Mouse (Mus musculus): ENCODE data around the gene Cbr4. TPM values are rescaled to one million over a fixed set of nuclear protein-coding genes. Genes with fewer than 3 reads are reported as not detected.

Gene Cbr4
- polyA plus RNA-seq, 1 experiment: 66.8 TPM

- Histone ChIP-seq H3K27ac (ENCODE audit: insufficient read depth, low read length) (no peak overlapping the region), H3K9me3 (replicated peaks; ENCODE audit: control insufficient read depth, insufficient read depth, low read length, poor library complexity, severe bottlenecking) (no peaks in the 10 kb centered on the region), H3K4me1 (ENCODE audit: control insufficient read depth, insufficient read depth, low read length) (no peaks in the 10 kb centered on the region), H3K36me3 (ENCODE audit: control insufficient read depth, insufficient read depth, low read length, poor library complexity, severe bottlenecking) (no peaks in the 10 kb centered on the region), H3K27me3 (ENCODE audit: control insufficient read depth, insufficient read depth, low read length, poor library complexity, severe bottlenecking) (no peaks in the 10 kb centered on the region), H3K9ac (ENCODE audit: low read depth, poor library complexity, severe bottlenecking) (no peak overlapping the region), H3K4me3 (ENCODE audit: low read depth, low read length) (no peak overlapping the region)
- TF ChIP-seq EP300 (IDR thresholded peaks at IDR 0.05; ENCODE audit: insufficient read depth, low read depth, low read length) (no peak), CTCF (IDR thresholded peaks at IDR 0.05; ENCODE audit: low read depth, low read length) (no peak), POLR2A (IDR thresholded peaks at IDR 0.05; ENCODE audit: insufficient read depth, low read length) (no peak)
Measured at GRCm38 (mm10) chr8:61450916-61451575, 36.5 kb upstream of the Cbr4 start.

- Histone ChIP-seq H3K27me3 (ENCODE audit: control insufficient read depth, insufficient read depth, low read length, poor library complexity, severe bottlenecking) (no peaks in the 10 kb centered on the region), H3K9ac (ENCODE audit: low read depth, poor library complexity, severe bottlenecking) (no peak overlapping the region), H3K4me1 (ENCODE audit: control insufficient read depth, insufficient read depth, low read length) (no peaks in the 10 kb centered on the region), H3K27ac (ENCODE audit: insufficient read depth, low read length) (no peak overlapping the region), H3K36me3 (ENCODE audit: control insufficient read depth, insufficient read depth, low read length, poor library complexity, severe bottlenecking) (no peaks in the 10 kb centered on the region), H3K9me3 (replicated peaks; ENCODE audit: control insufficient read depth, insufficient read depth, low read length, poor library complexity, severe bottlenecking) (no peaks in the 10 kb centered on the region), H3K4me3 (ENCODE audit: low read depth, low read length) (no peak overlapping the region)
- TF ChIP-seq POLR2A (IDR thresholded peaks at IDR 0.05; ENCODE audit: insufficient read depth, low read length): no peak
- no peak for TF ChIP-seq EP300 (IDR thresholded peaks at IDR 0.05; ENCODE audit: insufficient read depth, low read depth, low read length)
- no peak for TF ChIP-seq CTCF (IDR thresholded peaks at IDR 0.05; ENCODE audit: low read depth, low read length)
Measured at GRCm38 (mm10) chr8:61451721-61452337, 35.7 kb upstream of the Cbr4 start.

GRCm38 (mm10) chr8:61459763-61460162 lies 27.8 kb upstream of the Cbr4 start:
- H3K9ac ChIP-seq (ENCODE audit: low read depth, poor library complexity, severe bottlenecking): no peak overlapping the region
- H3K9me3 ChIP-seq (replicated peaks; ENCODE audit: control insufficient read depth, insufficient read depth, low read length, poor library complexity, severe bottlenecking): no peaks in the 10 kb centered on the region
- no peaks in the 10 kb centered on the region for H3K36me3 ChIP-seq (ENCODE audit: control insufficient read depth, insufficient read depth, low read length, poor library complexity, severe bottlenecking)
- no peak overlapping the region for H3K4me3 ChIP-seq (ENCODE audit: low read depth, low read length)
- TF ChIP-seq CTCF (IDR thresholded peaks at IDR 0.05; ENCODE audit: low read depth, low read length): no peak
- no peak for TF ChIP-seq EP300 (IDR thresholded peaks at IDR 0.05; ENCODE audit: insufficient read depth, low read depth, low read length)
- TF ChIP-seq POLR2A (IDR thresholded peaks at IDR 0.05; ENCODE audit: insufficient read depth, low read length): no peak
- H3K4me1 ChIP-seq (ENCODE audit: control insufficient read depth, insufficient read depth, low read length): no peaks in the 10 kb centered on the region
- H3K27me3 ChIP-seq (ENCODE audit: control insufficient read depth, insufficient read depth, low read length, poor library complexity, severe bottlenecking): no peaks in the 10 kb centered on the region
- H3K27ac ChIP-seq (ENCODE audit: insufficient read depth, low read length): no peak overlapping the region

GRCm38 (mm10) chr8:61462221-61462620 lies 25.3 kb upstream of the Cbr4 start:
- H3K4me3 ChIP-seq (ENCODE audit: low read depth, low read length): no peak overlapping the region
- H3K9ac ChIP-seq (ENCODE audit: low read depth, poor library complexity, severe bottlenecking): no peak overlapping the region
- no peaks in the 10 kb centered on the region for H3K4me1 ChIP-seq (ENCODE audit: control insufficient read depth, insufficient read depth, low read length)
- TF ChIP-seq POLR2A (IDR thresholded peaks at IDR 0.05; ENCODE audit: insufficient read depth, low read length): no peak
- no peak for TF ChIP-seq EP300 (IDR thresholded peaks at IDR 0.05; ENCODE audit: insufficient read depth, low read depth, low read length)
- TF ChIP-seq CTCF (IDR thresholded peaks at IDR 0.05; ENCODE audit: low read depth, low read length): no peak
- H3K9me3 ChIP-seq (replicated peaks; ENCODE audit: control insufficient read depth, insufficient read depth, low read length, poor library complexity, severe bottlenecking): no peaks in the 10 kb centered on the region
- no peaks in the 10 kb centered on the region for H3K36me3 ChIP-seq (ENCODE audit: control insufficient read depth, insufficient read depth, low read length, poor library complexity, severe bottlenecking)
- no peak overlapping the region for H3K27ac ChIP-seq (ENCODE audit: insufficient read depth, low read length)
- H3K27me3 ChIP-seq (ENCODE audit: control insufficient read depth, insufficient read depth, low read length, poor library complexity, severe bottlenecking): no peaks in the 10 kb centered on the region; the same call in 1 of the 2 replicates

GRCm38 (mm10) chr8:61464393-61464792 lies 23.1 kb upstream of the Cbr4 start:
- TF ChIP-seq POLR2A (IDR thresholded peaks at IDR 0.05; ENCODE audit: insufficient read depth, low read length) (no peak), CTCF (IDR thresholded peaks at IDR 0.05; ENCODE audit: low read depth, low read length) (no peak), EP300 (IDR thresholded peaks at IDR 0.05; ENCODE audit: insufficient read depth, low read depth, low read length) (no peak)

More at GRCm38 (mm10) chr8:61464393-61464792, 23.1 kb upstream of the Cbr4 start:
- Histone ChIP-seq H3K9ac (ENCODE audit: low read depth, poor library complexity, severe bottlenecking) (no peak overlapping the region), H3K4me1 (ENCODE audit: control insufficient read depth, insufficient read depth, low read length) (no peaks in the 10 kb centered on the region), H3K4me3 (ENCODE audit: low read depth, low read length) (no peak overlapping the region), H3K27ac (ENCODE audit: insufficient read depth, low read length) (no peak overlapping the region), H3K27me3 (ENCODE audit: control insufficient read depth, insufficient read depth, low read length, poor library complexity, severe bottlenecking) (no peaks in the 10 kb centered on the region; the same call in 1 of the 2 replicates), H3K9me3 (replicated peaks; ENCODE audit: control insufficient read depth, insufficient read depth, low read length, poor library complexity, severe bottlenecking) (0 out of 2 replicates have a peak, but pooled peaks cover 3% of the 10 kb centered on the region), H3K36me3 (ENCODE audit: control insufficient read depth, insufficient read depth, low read length, poor library complexity, severe bottlenecking) (no peaks in the 10 kb centered on the region)
